Mouse (Mus musculus) midbrain, embryonic 13.5 days (tissue): Measurements from ENCODE around the gene Rps6ka1. TPM values are rescaled to one million over a fixed set of nuclear protein-coding genes. Genes with fewer than 3 reads are reported as not detected.

ENCODE experiments used
- ATAC-seq: fragments of 200-750 bp; cut with Nextera tagmentation; 2 replicates; pipeline ENCODE4 v1.8.0; 2017; ENCODE audit warnings: mild to moderate bottlenecking, moderate TSS enrichment, moderate library complexity
- H3K27ac ChIP-seq: fragments of 300-500 bp; sonication (generic); 2 replicates; pipeline ENCODE4 v1.5.1; 2015; ENCODE audit warnings: inconsistent platforms, mild to moderate bottlenecking, moderate library complexity
- H3K27me3 ChIP-seq: fragments of 300-500 bp; sonication (generic); 2 replicates; pipeline ENCODE4 v1.6.1; 2015; ENCODE audit warnings: mild to moderate bottlenecking, inconsistent platforms
- H3K36me3 ChIP-seq: fragments of 300-500 bp; sonication (generic); 2 replicates; pipeline ENCODE4 v1.6.1; 2015; ENCODE audit warnings: mild to moderate bottlenecking, inconsistent platforms
- H3K4me1 ChIP-seq: fragments of 300-500 bp; sonication (generic); replicated peaks from 2 replicates; pipeline ENCODE4 v1.6.1; 2015; ENCODE audit warnings: inconsistent platforms
- H3K4me2 ChIP-seq: fragments of 300-500 bp; sonication (generic); replicated peaks from 2 replicates; pipeline ENCODE4 v1.6.1; 2015; ENCODE audit warnings: moderate library complexity, mild to moderate bottlenecking, inconsistent platforms
- H3K4me3 ChIP-seq: fragments of 300-500 bp; sonication (generic); replicated peaks from 2 replicates; pipeline ENCODE4 v1.5.1; 2015; ENCODE audit warnings: mild to moderate bottlenecking, inconsistent platforms
- H3K9ac ChIP-seq: fragments of 300-500 bp; sonication (generic); replicated peaks from 2 replicates; pipeline ENCODE4 v1.6.1; 2015; ENCODE audit warnings: mild to moderate bottlenecking, inconsistent platforms
- H3K9me3 ChIP-seq: fragments of 300-500 bp; sonication (generic); 2 replicates; pipeline ENCODE4 v1.6.1; 2016; ENCODE audit warnings: mild to moderate bottlenecking, inconsistent platforms
- WGBS: fragments of 180-500 bp; shearing (Covaris S2); methylation state at CpG from one replicate; pipeline ENCODE4 v1.1.7; 2015; 5-methylcytosine and 5-hydroxymethylcytosine counted together
- polyA plus RNA-seq: library from polyadenylated mRNA; unstranded; fragments of >200 nt; fragmentation: Nextera tagmentation; extraction: Ambion mirVana; gene quantifications from 2 replicates; pipeline ENCODE4 v1.2.1, GENCODE M21; 2015

Rps6ka1 gene
- polyA plus RNA-seq, 1 experiment from 2014 or later: 19.2 TPM

GRCm38 (mm10) chr4:133873926-133874864 is 13.4 kb downstream of the Rps6ka1 start:
- no peak overlapping the region for H3K27ac ChIP-seq
- no peak for ATAC-seq

GRCm38 (mm10) chr4:133873431-133873851 is 14.2 kb downstream of the Rps6ka1 start:
- Histone ChIP-seq H3K4me2 (no peak overlapping the region), H3K4me3 (no peak overlapping the region), H3K9ac (no peak overlapping the region), H3K27ac (no peak overlapping the region), H3K4me1 (no peaks in the 10 kb centered on the region), H3K9me3 (no peaks in the 10 kb centered on the region), H3K27me3 (no peaks in the 10 kb centered on the region), H3K36me3 (0 out of 2 replicates have a peak, but pooled peaks cover 5% of the 10 kb centered on the region)
- WGBS: 90% methylated on average over 4 of the region's 4 CpGs
- ATAC-seq: no peak

More at GRCm38 (mm10) chr4:133873926-133874864, 13.4 kb downstream of the Rps6ka1 start:
- Histone ChIP-seq H3K9ac (no peak overlapping the region), H3K27me3 (no peaks in the 10 kb centered on the region), H3K4me2 (no peak overlapping the region), H3K36me3 (0 out of 2 replicates have a peak, but pooled peaks cover 1% of the 10 kb centered on the region), H3K9me3 (no peaks in the 10 kb centered on the region), H3K4me3 (no peak overlapping the region), H3K4me1 (no peaks in the 10 kb centered on the region)
- WGBS: 83% methylated on average over 17 of the region's 17 CpGs

- no peaks in the 10 kb centered on the region for H3K4me1 ChIP-seq
- 0 out of 2 replicates have a peak, but pooled peaks cover 5% of the 10 kb centered on the region for H3K36me3 ChIP-seq
- no peak for ATAC-seq
- no peaks in the 10 kb centered on the region for H3K27me3 ChIP-seq
- no peak overlapping the region for H3K4me2 ChIP-seq
- H3K9ac ChIP-seq: no peak overlapping the region
- H3K9me3 ChIP-seq: no peaks in the 10 kb centered on the region
- no peak overlapping the region for H3K4me3 ChIP-seq
- H3K27ac ChIP-seq: no peak overlapping the region
- 68% methylated on average over 15 of the region's 15 CpGs for WGBS
Observed at GRCm38 (mm10) chr4:133872812-133873300, 14.7 kb downstream of the Rps6ka1 start.

GRCm38 (mm10) chr4:133872222-133872811 is 15.3 kb downstream of the Rps6ka1 start:
- no peak overlapping the region for H3K27ac ChIP-seq
- 83% methylated on average over 7 of the region's 7 CpGs for WGBS
- no peak overlapping the region for H3K9ac ChIP-seq
- no peaks in the 10 kb centered on the region for H3K27me3 ChIP-seq
- no peak overlapping the region for H3K4me3 ChIP-seq
- H3K36me3 ChIP-seq: 0 out of 2 replicates have a peak, but pooled peaks cover 5% of the 10 kb centered on the region
- H3K9me3 ChIP-seq: no peaks in the 10 kb centered on the region
- no peak for ATAC-seq
- H3K4me2 ChIP-seq: no peak overlapping the region
- H3K4me1 ChIP-seq: no peaks in the 10 kb centered on the region

- Histone ChIP-seq H3K27ac (peak overlapping the region; percentile 15), H3K4me2 (no peak overlapping the region), H3K9ac (0 out of 2 replicates have a peak overlapping the region, but pooled peaks have one; percentile 24), H3K27me3 (no peaks in the 10 kb centered on the region), H3K4me1 (peaks cover 20% of the 10 kb centered on the region), H3K36me3 (peaks cover 16% of the 10 kb centered on the region), H3K9me3 (no peaks in the 10 kb centered on the region), H3K4me3 (no peak overlapping the region)
- ATAC-seq: no peak
- WGBS: 83% methylated on average over 5 of the region's 5 CpGs
Observed at GRCm38 (mm10) chr4:133865231-133865630, 22.4 kb downstream of the Rps6ka1 start.

- H3K4me3 ChIP-seq: no peak overlapping the region
- H3K4me2 ChIP-seq: no peak overlapping the region
- peak overlapping the region; percentile 15; the same call in 1 of the 2 replicates for H3K27ac ChIP-seq
- peaks cover 20% of the 10 kb centered on the region for H3K4me1 ChIP-seq
- H3K27me3 ChIP-seq: no peaks in the 10 kb centered on the region
- peak overlapping the region; percentile 24; the same call in 1 of the 2 replicates for H3K9ac ChIP-seq
- H3K36me3 ChIP-seq: peaks cover 21% of the 10 kb centered on the region
- H3K9me3 ChIP-seq: no peaks in the 10 kb centered on the region
- ATAC-seq: peak; percentile 30; the same call in 1 of the 2 replicates
- 25% methylated on average over 13 of the region's 13 CpGs for WGBS
Observed at GRCm38 (mm10) chr4:133864380-133864981, 23.1 kb downstream of the Rps6ka1 start.

- peaks cover 17% of the 10 kb centered on the region for H3K36me3 ChIP-seq
- no peak overlapping the region for H3K4me3 ChIP-seq
- peak; percentile 43 for ATAC-seq
- peaks cover 20% of the 10 kb centered on the region for H3K4me1 ChIP-seq
- 0 out of 2 replicates have a peak overlapping the region, but pooled peaks have one; percentile 7 for H3K4me2 ChIP-seq
- peak overlapping the region; percentile 24; the same call in 1 of the 2 replicates for H3K9ac ChIP-seq
- 38% methylated on average over 12 of the region's 12 CpGs for WGBS
- H3K27ac ChIP-seq: no peak overlapping the region
- H3K27me3 ChIP-seq: no peaks in the 10 kb centered on the region
- H3K9me3 ChIP-seq: no peaks in the 10 kb centered on the region
Observed at GRCm38 (mm10) chr4:133863795-133864379, 23.7 kb downstream of the Rps6ka1 start.

GRCm38 (mm10) chr4:133857527-133857926 is 30.1 kb downstream of the Rps6ka1 start:
- Histone ChIP-seq H3K4me2 (no peak overlapping the region), H3K36me3 (peaks cover 16% of the 10 kb centered on the region), H3K9ac (no peak overlapping the region), H3K4me3 (no peak overlapping the region), H3K27me3 (no peaks in the 10 kb centered on the region), H3K4me1 (peaks cover 5% of the 10 kb centered on the region), H3K27ac (no peak overlapping the region), H3K9me3 (no peaks in the 10 kb centered on the region)
- no peak for ATAC-seq
- 71% methylated on average over 4 of the region's 4 CpGs for WGBS

- Histone ChIP-seq H3K9me3 (no peaks in the 10 kb centered on the region), H3K4me1 (peaks cover 5% of the 10 kb centered on the region), H3K27me3 (no peaks in the 10 kb centered on the region), H3K36me3 (peaks cover 9% of the 10 kb centered on the region; the same call in 1 of the 2 replicates), H3K27ac (no peak overlapping the region), H3K4me3 (no peak overlapping the region), H3K4me2 (no peak overlapping the region), H3K9ac (no peak overlapping the region)
- WGBS: 92% methylated on average over 4 of the region's 4 CpGs
- no peak for ATAC-seq
Observed at GRCm38 (mm10) chr4:133854621-133855020, 33.0 kb downstream of the Rps6ka1 start.

- no peak for ATAC-seq
- no peak overlapping the region for H3K9ac ChIP-seq
- no peaks in the 10 kb centered on the region for H3K27me3 ChIP-seq
- no peak overlapping the region for H3K27ac ChIP-seq
- H3K36me3 ChIP-seq: peaks cover 9% of the 10 kb centered on the region; the same call in 1 of the 2 replicates
- no peaks in the 10 kb centered on the region for H3K9me3 ChIP-seq
- peaks cover 5% of the 10 kb centered on the region for H3K4me1 ChIP-seq
- no peak overlapping the region for H3K4me3 ChIP-seq
- 36% methylated on average over 10 of the region's 10 CpGs for WGBS
- H3K4me2 ChIP-seq: no peak overlapping the region
Observed at GRCm38 (mm10) chr4:133853630-133854029, 34.0 kb downstream of the Rps6ka1 start.

GRCm38 (mm10) chr4:133846625-133847024 is 41.0 kb downstream of the Rps6ka1 start:
- Histone ChIP-seq H3K4me2 (no peak overlapping the region), H3K36me3 (peaks cover 15% of the 10 kb centered on the region; the same call in 1 of the 2 replicates), H3K9ac (no peak overlapping the region), H3K4me1 (no peaks in the 10 kb centered on the region), H3K9me3 (no peaks in the 10 kb centered on the region), H3K27ac (no peak overlapping the region), H3K4me3 (no peak overlapping the region), H3K27me3 (no peaks in the 10 kb centered on the region)
- no peak for ATAC-seq
- 97% methylated on average over 1 of the region's 1 CpGs for WGBS
